Mouse (Mus musculus): ENCODE data around the gene Mrgprg.

DNA sequence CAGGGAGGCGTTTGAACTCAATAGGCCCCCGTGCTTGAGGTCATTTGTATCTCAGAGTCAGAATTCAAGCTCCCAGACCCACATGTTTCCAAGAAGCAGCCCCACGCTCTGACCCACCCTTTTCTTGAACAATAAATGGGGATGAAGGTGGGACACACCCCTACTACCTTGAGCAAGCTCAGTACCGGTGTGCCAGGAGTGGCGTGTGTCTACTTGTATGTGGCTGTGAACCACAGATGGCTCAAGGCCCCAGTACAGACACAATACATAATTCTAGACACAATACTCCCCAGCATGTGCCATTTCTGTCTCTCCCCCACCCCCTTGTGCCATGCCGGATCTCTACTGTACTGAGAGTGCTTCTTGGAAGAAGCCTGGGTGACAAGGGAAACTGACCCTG, 28.6 kb downstream of the Mrgprg start:
- no peak for TF ChIP-seq CTCF (IDR thresholded peaks at IDR 0.05)
- TF ChIP-seq EP300 (IDR thresholded peaks at IDR 0.05) = no peak
